Mouse (Mus musculus) lung, postnatal 0 days (tissue): ENCODE measurements around the gene Snap25.

Source experiments
- CTCF ChIP-seq: IDR thresholded peaks from 2 replicates; pipeline ENCODE4 v1.5.1; 2016; ENCODE audit warnings: antibody characterized with exemption, mild to moderate bottlenecking
- EP300 ChIP-seq: IDR thresholded peaks from 2 replicates; pipeline ENCODE4 v1.6.1; 2016; ENCODE audit warnings: antibody characterized with exemption, mild to moderate bottlenecking, control low read depth

GRCm38 (mm10) chr2:136674077-136674757 is 39.0 kb upstream of the Snap25 start:
- no peak for TF ChIP-seq CTCF
- no peak for TF ChIP-seq EP300
